Mouse (Mus musculus) ES-Bruce4 (cell line): ENCODE measurements around the gene Gm17374.

Experiments
- CTCF ChIP-seq: IDR thresholded peaks from one replicate; pipeline ENCODE4 v1.8.1; 2011; ENCODE audit warnings: low read depth, low read length
- EP300 ChIP-seq: IDR thresholded peaks from 2 replicates; pipeline ENCODE4 v1.6.1; 2011; ENCODE audit warnings: low read depth, low read length; ENCODE audit not compliant: insufficient read depth
- POLR2A ChIP-seq: IDR thresholded peaks from one replicate; pipeline ENCODE4 v1.8.1; 2011; ENCODE audit warnings: low read length; ENCODE audit not compliant: insufficient read depth

- TF ChIP-seq EP300 (no peak), CTCF (no peak), POLR2A (no peak)
Measured at GRCm38 (mm10) chr2:140107641-140108040, 44.2 kb upstream of the Gm17374 start.
